Mouse (Mus musculus) cerebellum, adult 18-20 months (tissue): Measurements from ENCODE around the gene Mmp21.

Experiments used
- DNase-seq, 2 experiments: peaks; one replicate each; pipeline ENCODE4 v3.0.0; 2021

Gene Mmp21

GRCm38 (mm10) chr7:133638821-133639220 is 41.0 kb downstream of the Mmp21 start:
- no peak for DNase-seq

- DNase-seq, result peak; percentile 17 to 21
Measured at GRCm38 (mm10) chr7:133638306-133638705, 41.6 kb downstream of the Mmp21 start.

GRCm38 (mm10) chr7:133637361-133638305 is 42.2 kb downstream of the Mmp21 start, which contains the start of gene Edrf1:
Gene Edrf1 (plus strand): TSS chr7:133637543.
- DNase-seq, result peak; percentile 94 to 97

- DNase-seq, result peak; percentile 93
Measured at GRCm38 (mm10) chr7:133636738-133637352, 43.0 kb downstream of the Mmp21 start.

- DNase-seq, result no peak
Measured at GRCm38 (mm10) chr7:133634932-133635650, 44.8 kb downstream of the Mmp21 start.

GRCm38 (mm10) chr7:133632476-133632875 is 47.4 kb downstream of the Mmp21 start:
- peak; percentile 64 to 66 for DNase-seq

- no peak for DNase-seq
Measured at GRCm38 (mm10) chr7:133630821-133631220, 49.0 kb downstream of the Mmp21 start.

- no peak for DNase-seq
Measured at GRCm38 (mm10) chr7:133627184-133627936, 52.5 kb downstream of the Mmp21 start.
